Mouse (Mus musculus): Measurements from ENCODE around the gene Tdrd9. TPM values are rescaled to one million over a fixed set of nuclear protein-coding genes. Genes with fewer than 3 reads are reported as not detected.

Gene Tdrd9
- total RNA-seq (2021): under 1 TPM; 0.22 to 0.54 TPM
- long read RNA-seq, experiment 1: 0 reads
- long read RNA-seq, experiment 2: 0 reads

GRCm38 (mm10) chr12:111971231-111971686 is at the start of gene Tdrd9:
Tdrd9 (plus strand) TSS chr12:111971559.
- DNase-seq: no peak

- DNase-seq: no peak
Observed at GRCm38 (mm10) chr12:111923117-111923516, 48.2 kb upstream of the Tdrd9 start.

GRCm38 (mm10) chr12:111927338-111927737 is 44.0 kb upstream of the Tdrd9 start:
- no peak for DNase-seq

GRCm38 (mm10) chr12:111928411-111928966 is 42.9 kb upstream of the Tdrd9 start:
- DNase-seq: no peak

GRCm38 (mm10) chr12:111931411-111932025 is 39.8 kb upstream of the Tdrd9 start:
- DNase-seq: no peak

GRCm38 (mm10) chr12:111932513-111932912 is 38.8 kb upstream of the Tdrd9 start:
- DNase-seq: no peak

- DNase-seq: peak; percentile 49 to 79
Observed at GRCm38 (mm10) chr12:111933032-111933704, 38.2 kb upstream of the Tdrd9 start.

- DNase-seq: no peak
Observed at GRCm38 (mm10) chr12:111933971-111934370, 37.4 kb upstream of the Tdrd9 start.

GRCm38 (mm10) chr12:111936706-111937550 is 34.4 kb upstream of the Tdrd9 start:
- DNase-seq: peak; percentile 51 to 55

- DNase-seq: no peak
Observed at GRCm38 (mm10) chr12:111938623-111939177, 32.7 kb upstream of the Tdrd9 start.

- DNase-seq: peak; percentile 39 to 66
Observed at GRCm38 (mm10) chr12:111943421-111944064, 27.8 kb upstream of the Tdrd9 start.

- DNase-seq: peak; percentile 41 to 60
Observed at GRCm38 (mm10) chr12:111944065-111944987, 27.0 kb upstream of the Tdrd9 start.

GRCm38 (mm10) chr12:111945115-111945514 is 26.2 kb upstream of the Tdrd9 start:
- DNase-seq: peak; percentile 66 to 88

- DNase-seq: peak in 1 of 2 experiments; percentile 36
Observed at GRCm38 (mm10) chr12:111945765-111946655, 25.3 kb upstream of the Tdrd9 start.

GRCm38 (mm10) chr12:111946716-111947115 is 24.6 kb upstream of the Tdrd9 start:
- DNase-seq: peak; percentile 80 to 87

GRCm38 (mm10) chr12:111950486-111950885 is 20.9 kb upstream of the Tdrd9 start:
- DNase-seq: no peak

GRCm38 (mm10) chr12:111951701-111952100 is 19.7 kb upstream of the Tdrd9 start:
- no peak for DNase-seq

GRCm38 (mm10) chr12:111956173-111956572 is 15.2 kb upstream of the Tdrd9 start:
- no peak for DNase-seq
